Mouse (Mus musculus): ENCODE data around the gene Ntpcr.
A peak's percentile ranks its signal among the peaks of the same experiment; 100 is the strongest.

The Ntpcr gene

DNA sequence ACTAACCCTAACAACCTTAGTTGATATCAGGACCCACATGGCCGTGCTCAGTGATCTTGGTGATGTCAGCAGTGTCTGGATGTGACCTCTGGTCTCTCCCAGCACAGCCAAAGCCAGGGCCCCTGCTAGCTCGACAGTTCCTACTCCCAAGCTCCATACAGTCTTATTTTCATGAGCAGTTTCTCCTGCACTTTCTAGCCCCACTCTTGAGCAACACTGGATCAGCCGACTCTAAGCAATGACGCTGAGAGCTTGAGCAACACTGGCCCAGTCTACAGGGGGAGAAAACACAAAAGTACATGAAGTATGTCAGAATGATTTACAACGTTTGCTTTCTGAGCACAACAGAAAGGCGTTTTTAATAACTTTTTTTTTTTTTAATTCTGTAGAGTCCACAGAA, 47.0 kb downstream of the Ntpcr start:
- DNase-seq: no peak

GRCm38 (mm10) chr8:125777478-125778164, 47.9 kb downstream of the Ntpcr start:
- DNase-seq: no peak

DNA sequence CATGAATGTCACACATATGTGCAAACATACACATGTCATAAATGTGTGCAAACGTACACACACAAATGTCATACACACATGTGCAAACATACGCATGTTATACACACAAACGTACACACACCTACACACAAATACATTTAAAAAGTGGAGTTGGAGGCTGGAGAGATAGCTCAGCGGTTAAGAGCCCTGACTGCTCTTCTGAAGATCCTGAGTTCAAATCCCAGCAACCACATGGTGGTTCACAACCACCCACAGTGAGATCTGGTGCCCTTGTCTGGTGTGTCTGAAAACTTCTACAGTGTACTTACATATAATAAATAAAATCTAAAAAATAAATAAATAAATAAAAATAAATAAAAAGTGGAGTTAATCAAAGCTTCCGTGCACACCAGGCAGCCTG, 49.2 kb downstream of the Ntpcr start:
- DNase-seq: no peak

DNA sequence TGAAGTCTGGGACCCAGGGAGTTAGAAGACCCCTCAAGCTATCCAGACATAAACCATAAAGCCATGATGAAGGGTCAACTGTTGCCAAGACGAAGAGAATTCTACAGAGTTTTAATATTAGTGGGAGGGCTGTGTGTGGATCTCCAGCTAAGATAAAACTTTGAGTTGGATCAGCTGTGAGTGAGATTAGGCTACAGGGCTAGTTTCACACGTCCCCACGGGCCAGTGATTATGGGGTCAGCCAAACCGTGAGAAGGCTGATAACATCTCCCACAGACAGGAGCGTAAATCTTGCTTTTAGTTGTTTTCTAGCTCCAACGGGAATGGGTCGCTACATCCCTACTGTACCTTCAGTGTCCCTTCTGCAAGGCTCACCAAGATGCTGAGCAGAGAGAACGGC, 49.9 kb downstream of the Ntpcr start:
- no peak for DNase-seq

GRCm38 (mm10) chr8:125782161-125782560, 52.4 kb downstream of the Ntpcr start:
- no peak for DNase-seq

DNA sequence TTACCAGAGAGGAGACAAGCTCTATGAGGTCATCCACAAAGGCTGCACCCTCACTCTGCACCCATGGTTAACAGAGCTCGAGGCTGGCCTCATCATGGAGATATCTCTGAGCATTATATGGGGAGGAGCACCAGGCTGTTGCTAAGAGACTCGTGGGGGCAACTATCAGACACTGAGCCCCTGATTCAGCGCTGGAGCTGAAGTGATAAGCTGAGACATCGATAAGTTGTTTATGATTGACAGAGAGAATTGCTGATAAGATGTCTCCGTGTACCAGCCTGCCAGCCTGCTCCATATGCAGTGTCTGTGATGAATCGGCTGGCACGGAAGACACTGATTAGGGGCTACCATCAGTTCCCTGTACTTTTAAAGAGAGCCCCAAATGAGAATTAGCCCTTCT, 57.1 kb downstream of the Ntpcr start:
- DNase-seq: no peak

DNA sequence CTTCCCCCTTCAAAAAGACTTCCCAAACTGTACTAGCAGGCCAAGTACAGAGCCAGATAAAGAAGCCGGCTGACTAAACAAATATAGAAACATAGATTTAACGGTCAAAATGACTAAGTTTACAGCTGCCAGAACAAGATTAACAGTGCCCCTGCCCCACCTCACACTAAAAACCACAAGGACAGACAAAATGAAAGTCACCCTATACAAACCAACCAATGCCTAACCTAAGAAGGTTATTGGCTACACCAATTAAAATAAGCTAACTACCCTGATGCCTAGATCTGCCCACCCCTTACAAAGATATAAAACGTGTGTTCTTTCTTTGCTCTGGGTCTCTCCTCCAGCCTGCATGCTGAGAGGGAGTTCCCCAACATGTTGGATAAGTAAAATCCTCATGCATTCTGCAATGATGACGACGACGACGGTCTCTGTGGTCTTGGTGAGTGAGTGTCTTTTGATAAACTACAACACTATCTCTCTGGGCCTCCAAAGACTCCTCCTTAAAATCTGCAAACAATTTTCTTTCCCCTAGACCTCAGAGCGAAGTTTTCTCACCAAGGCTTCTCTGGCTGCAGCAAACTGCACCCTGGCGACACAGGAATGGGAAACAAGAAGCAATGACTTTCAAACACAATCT, 63.2 kb downstream of the Ntpcr start:
- DNase-seq: no peak

- DNase-seq: no peak
These were observed 65.6 kb downstream of the Ntpcr start for GRCm38 (mm10) chr8:125795341-125795740.

DNA sequence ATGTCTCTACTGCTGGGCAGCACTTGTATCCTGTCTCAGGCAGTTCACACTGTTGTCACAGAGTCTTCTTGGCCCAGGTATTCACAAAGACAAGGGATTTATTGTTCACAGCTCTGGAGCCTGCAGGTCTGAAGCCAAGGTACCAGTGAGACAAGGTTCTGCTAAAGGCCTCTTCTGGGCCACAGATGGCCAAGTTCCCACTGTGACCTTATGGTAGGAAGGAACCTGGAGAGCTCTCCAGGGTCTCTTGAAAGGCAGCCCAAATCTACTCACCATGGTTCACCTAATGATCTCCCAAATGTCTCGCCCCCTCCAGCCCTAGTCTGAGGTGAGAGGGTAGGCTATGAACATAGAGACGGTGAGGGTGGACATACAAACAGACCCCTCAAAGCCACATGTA, 67.2 kb downstream of the Ntpcr start:
- peak; percentile 62 to 68 for DNase-seq

Measured in cerebellum, postnatal 25 days (tissue).